Mouse (Mus musculus) midbrain, embryonic 10.5 days (tissue): ENCODE measurements around the gene Cdhr2. TPM values are rescaled to one million over a fixed set of nuclear protein-coding genes. Genes with fewer than 3 reads are reported as not detected.

Experiments
- DNase-seq: peaks from one replicate; pipeline ENCODE4 v3.0.0-alpha.2; 2017; ENCODE audit warnings: low spot score
- H3K27ac ChIP-seq: fragments of 300-500 bp; sonication (generic); replicated peaks from 2 replicates; pipeline ENCODE4 v1.5.1; 2016; ENCODE audit warnings: mild to moderate bottlenecking
- H3K27me3 ChIP-seq: fragments of 300-500 bp; sonication (generic); 2 replicates; pipeline ENCODE4 v1.6.1; 2016; ENCODE audit warnings: low read depth, mild to moderate bottlenecking; ENCODE audit not compliant: poor library complexity, severe bottlenecking
- H3K36me3 ChIP-seq: fragments of 300-500 bp; sonication (generic); 2 replicates; pipeline ENCODE4 v1.6.1; 2016; ENCODE audit warnings: mild to moderate bottlenecking, moderate library complexity
- H3K4me1 ChIP-seq: fragments of 300-500 bp; sonication (generic); 2 replicates; pipeline ENCODE4 v1.6.1; 2016
- H3K4me3 ChIP-seq: fragments of 300-500 bp; sonication (generic); 2 replicates; pipeline ENCODE4 v1.5.1; 2016; ENCODE audit warnings: mild to moderate bottlenecking, moderate library complexity
- H3K9me3 ChIP-seq: fragments of 300-500 bp; sonication (generic); replicated peaks from 2 replicates; pipeline ENCODE4 v1.6.1; 2016; ENCODE audit warnings: mild to moderate bottlenecking
- WGBS: fragments of 180-500 bp; shearing (Covaris S2); methylation state at CpG from one replicate; pipeline ENCODE4 v1.1.7; 2016; 5-methylcytosine and 5-hydroxymethylcytosine counted together
- polyA plus RNA-seq: library from polyadenylated mRNA; unstranded; fragments of >200 nt; fragmentation: Nextera tagmentation; extraction: Ambion mirVana; gene quantifications from 2 replicates; pipeline ENCODE4 v1.2.1, GENCODE M21; 2016

Gene Cdhr2
- polyA plus RNA-seq, 1 experiment from 2014 or later: not detected

GRCm38 (mm10) chr13:54757093-54757830 lies 56.0 kb downstream of the Cdhr2 start:
- no peak for DNase-seq
- Histone ChIP-seq H3K9me3 (no peaks in the 10 kb centered on the region), H3K27ac (peak overlapping the region; percentile 84), H3K4me1 (peaks cover 51% of the 10 kb centered on the region), H3K27me3 (peaks cover 76% of the 10 kb centered on the region), H3K4me3 (peak overlapping the region; percentile 61), H3K36me3 (no peaks in the 10 kb centered on the region)
- 51% methylated on average over 10 of the region's 10 CpGs for WGBS

- Histone ChIP-seq H3K27ac (peak overlapping the region; percentile 84), H3K4me1 (peaks cover 51% of the 10 kb centered on the region), H3K27me3 (peaks cover 83% of the 10 kb centered on the region), H3K4me3 (peak overlapping the region; percentile 61), H3K36me3 (no peaks in the 10 kb centered on the region), H3K9me3 (no peaks in the 10 kb centered on the region)
- WGBS: under 1% methylated on average over 43 of the region's 43 CpGs
- DNase-seq: peak; percentile 92
Measured at GRCm38 (mm10) chr13:54758045-54758755, 56.9 kb downstream of the Cdhr2 start.

- Histone ChIP-seq H3K27ac (peak overlapping the region; percentile 84), H3K4me1 (peaks cover 49% of the 10 kb centered on the region), H3K36me3 (no peaks in the 10 kb centered on the region), H3K27me3 (peaks cover 85% of the 10 kb centered on the region), H3K4me3 (peak overlapping the region; percentile 61), H3K9me3 (no peaks in the 10 kb centered on the region)
- under 1% methylated on average over 29 of the region's 29 CpGs for WGBS
- DNase-seq: no peak
Measured at GRCm38 (mm10) chr13:54758756-54759470, 57.7 kb downstream of the Cdhr2 start.

- H3K27ac ChIP-seq: peak overlapping the region; percentile 84
- WGBS: 4% methylated on average over 7 of the region's 7 CpGs
- H3K4me3 ChIP-seq: peak overlapping the region; percentile 61
- H3K9me3 ChIP-seq: no peaks in the 10 kb centered on the region
- no peaks in the 10 kb centered on the region for H3K36me3 ChIP-seq
- H3K4me1 ChIP-seq: peaks cover 46% of the 10 kb centered on the region
- H3K27me3 ChIP-seq: peaks cover 85% of the 10 kb centered on the region
- no peak for DNase-seq
Measured at GRCm38 (mm10) chr13:54759496-54759895, 58.2 kb downstream of the Cdhr2 start.

- Histone ChIP-seq H3K36me3 (no peaks in the 10 kb centered on the region), H3K4me3 (no peak overlapping the region; the same call in 1 of the 2 replicates), H3K27me3 (peaks cover 87% of the 10 kb centered on the region), H3K9me3 (no peaks in the 10 kb centered on the region), H3K27ac (no peak overlapping the region), H3K4me1 (peaks cover 51% of the 10 kb centered on the region)
- 70% methylated on average over 8 of the region's 8 CpGs for WGBS
- DNase-seq: no peak
Measured at GRCm38 (mm10) chr13:54760164-54760795, 59.0 kb downstream of the Cdhr2 start.

GRCm38 (mm10) chr13:54760906-54761305 lies 59.6 kb downstream of the Cdhr2 start:
- no peak overlapping the region for H3K4me3 ChIP-seq
- no peak for DNase-seq
- peaks cover 52% of the 10 kb centered on the region for H3K4me1 ChIP-seq
- H3K27me3 ChIP-seq: peaks cover 87% of the 10 kb centered on the region
- H3K27ac ChIP-seq: no peak overlapping the region
- H3K36me3 ChIP-seq: no peaks in the 10 kb centered on the region
- H3K9me3 ChIP-seq: no peaks in the 10 kb centered on the region
- 78% methylated on average over 7 of the region's 7 CpGs for WGBS

GRCm38 (mm10) chr13:54765281-54766191 lies 64.3 kb downstream of the Cdhr2 start:
- DNase-seq: no peak
- Histone ChIP-seq H3K4me3 (peak overlapping the region; percentile 60), H3K9me3 (no peaks in the 10 kb centered on the region), H3K27ac (peak overlapping the region; percentile 24; the same call in 1 of the 2 replicates), H3K27me3 (peaks cover 72% of the 10 kb centered on the region), H3K4me1 (peaks cover 27% of the 10 kb centered on the region), H3K36me3 (no peaks in the 10 kb centered on the region)
- 4% methylated on average over 44 of the region's 44 CpGs for WGBS

GRCm38 (mm10) chr13:54766192-54766768 lies 65.0 kb downstream of the Cdhr2 start, which contains the start of gene Sncb:
Gene Sncb, minus strand, starts transcription at chr13:54766595.
- peak; percentile 77 for DNase-seq
- 0 out of 2 replicates have a peak, but pooled peaks cover 3% of the 10 kb centered on the region for H3K9me3 ChIP-seq
- H3K36me3 ChIP-seq: no peaks in the 10 kb centered on the region
- peaks cover 64% of the 10 kb centered on the region for H3K27me3 ChIP-seq
- peak within 1 kb of the TSS; percentile 60 for H3K4me3 ChIP-seq
- WGBS: under 1% methylated on average over 35 of the region's 35 CpGs
- H3K27ac ChIP-seq: peak within 1 kb of the TSS; percentile 24; the same call in 1 of the 2 replicates
- peaks cover 24% of the 10 kb centered on the region for H3K4me1 ChIP-seq

GRCm38 (mm10) chr13:54767012-54767411 lies 65.8 kb downstream of the Cdhr2 start:
- Histone ChIP-seq H3K36me3 (no peaks in the 10 kb centered on the region), H3K4me3 (no peak overlapping the region), H3K27me3 (peaks cover 58% of the 10 kb centered on the region), H3K4me1 (peaks cover 24% of the 10 kb centered on the region), H3K27ac (no peak overlapping the region), H3K9me3 (0 out of 2 replicates have a peak, but pooled peaks cover 3% of the 10 kb centered on the region)
- no peak for DNase-seq
- WGBS: 82% methylated on average over 4 of the region's 4 CpGs

GRCm38 (mm10) chr13:54780592-54780991 lies 79.3 kb downstream of the Cdhr2 start:
- WGBS: 84% methylated on average over 3 of the region's 3 CpGs

GRCm38 (mm10) chr13:54781086-54781485 lies 79.8 kb downstream of the Cdhr2 start:
- H3K27ac ChIP-seq: no peak overlapping the region
- no peaks in the 10 kb centered on the region for H3K27me3 ChIP-seq
- no peaks in the 10 kb centered on the region for H3K9me3 ChIP-seq
- no peak overlapping the region for H3K4me3 ChIP-seq
- WGBS: 89% methylated on average over 3 of the region's 3 CpGs
- no peaks in the 10 kb centered on the region for H3K4me1 ChIP-seq
- DNase-seq: no peak
- H3K36me3 ChIP-seq: no peaks in the 10 kb centered on the region

More at GRCm38 (mm10) chr13:54780592-54780991, 79.3 kb downstream of the Cdhr2 start:
- Histone ChIP-seq H3K27me3 (no peaks in the 10 kb centered on the region), H3K9me3 (no peaks in the 10 kb centered on the region; the same call in 1 of the 2 replicates), H3K36me3 (no peaks in the 10 kb centered on the region), H3K27ac (no peak overlapping the region), H3K4me1 (no peaks in the 10 kb centered on the region), H3K4me3 (no peak overlapping the region)
- DNase-seq: no peak
